In genomic region chr4:142071243-142071991, GRCm38 (mm10) we compare ENCODE assay signal across 8 mouse cellular contexts. TPM values are rescaled to one million over a fixed set of nuclear protein-coding genes. Genes with fewer than 3 reads are reported as not detected.
DNase-seq lines count a peak whose midpoint lies in the region; ATAC-seq and TF ChIP-seq lines count a peak whose summit lies in the region.

No protein-coding gene starts in this region.

- H3K9ac ChIP-seq in intestine, postnatal 0 days (ENCODE audit: low read depth, low read length): no peak overlapping the region

- ATAC-seq in cerebellum, adult (ENCODE audit: insufficient number of reproducible peaks, low FRiP score, low TSS enrichment): no peak
- peak; percentile 57 for ATAC-seq in intestine, postnatal 0 days

- H3K4me3 ChIP-seq in intestine, postnatal 0 days (ENCODE audit: low read depth, low read length): no peak overlapping the region

- H3K27me3 ChIP-seq in intestine, postnatal 0 days (replicated peaks; ENCODE audit: control insufficient read depth, insufficient read depth, low read length): no peaks in the 10 kb centered on the region

- peak overlapping the region; percentile 17; the same call in 1 of the 2 replicates for H3K4me2 ChIP-seq in intestine, postnatal 0 days (replicated peaks; ENCODE audit: low read depth)

- 14% methylated on average over 18 of the region's 18 CpGs for WGBS in intestine, postnatal 0 days

- H3K9me3 ChIP-seq in intestine, postnatal 0 days (ENCODE audit: control insufficient read depth): no peaks in the 10 kb centered on the region

- peaks cover 4% of the 10 kb centered on the region for H3K36me3 ChIP-seq in intestine, postnatal 0 days (ENCODE audit: control insufficient read depth, insufficient read depth)

- H3K4me1 ChIP-seq in intestine, postnatal 0 days (replicated peaks; ENCODE audit: control insufficient read depth, insufficient read depth, low read length): peaks cover 10% of the 10 kb centered on the region; the same call in 1 of the 2 replicates

- peak; percentile 70 for DNase-seq in cerebellum, adult 11 months
- peak; percentile 37 for DNase-seq in lung, postnatal 36 days
- no peak for DNase-seq in lung, postnatal 10 days
- no peak for DNase-seq in right cerebral cortex, adult 18-20 months
- DNase-seq in urinary bladder, adult 2 months (ENCODE audit: low spot score): no peak
- DNase-seq in layer of hippocampus, postnatal 14 days (ENCODE audit: low spot score in 2 of 2): no peak

- no peak for TF ChIP-seq CTCF in intestine, postnatal 0 days (IDR thresholded peaks at IDR 0.05; ENCODE audit: low read depth)

- peak overlapping the region; percentile 61 for H3K27ac ChIP-seq in intestine, postnatal 0 days (ENCODE audit: low read depth, low read length)

RNA-seq across cellular contexts. Expression of gene Tmem51, which starts 12.7 kb away (rescaled TPM):
- polyA plus RNA-seq in intestine, postnatal 0 days (2015; fragmentation: Nextera tagmentation; extraction: Ambion mirVana): 212 and 256 TPM in 2 replicates
- 39.8 and 44.9 TPM in 2 replicates for polyA plus RNA-seq in urinary bladder, adult 2 months (2012; rRNA removed)
- 1 to 10 TPM; 6.8 to 7.5 TPM for total RNA-seq in layer of hippocampus, postnatal 14 days (2021)

RNA-seq across cellular contexts. Expression of gene Fhad1, which starts 56.5 kb away (rescaled TPM):
- 1.2 and 1.4 TPM in 2 replicates for polyA plus RNA-seq in intestine, postnatal 0 days (2015; fragmentation: Nextera tagmentation; extraction: Ambion mirVana)
- 0.95 and 1.3 TPM in 2 replicates for polyA plus RNA-seq in urinary bladder, adult 2 months (2012; rRNA removed)
- 1 to 10 TPM; 3.9 to 5.1 TPM for total RNA-seq in layer of hippocampus, postnatal 14 days (2021)

Comparison
In these comparisons a context has a peak if more than half of its experiments do, and no peak if none do; other contexts are left out.
1. DNase-seq: peak in cerebellum, adult 11 months (single experiment) and lung, postnatal 36 days (single experiment); none in lung, postnatal 10 days (single experiment), right cerebral cortex, adult 18-20 months (single experiment), urinary bladder, adult 2 months (single experiment) and layer of hippocampus, postnatal 14 days (0 of 2).